Mouse (Mus musculus) intestine, embryonic 15.5 days (tissue): ENCODE measurements around the gene Efcab10. TPM values are rescaled to one million over a fixed set of nuclear protein-coding genes. Genes with fewer than 3 reads are reported as not detected.

Experiments used
- ATAC-seq: fragments of 200-750 bp; cut with Nextera tagmentation; 2 replicates; pipeline ENCODE4 v1.8.0; 2017; ENCODE audit warnings: moderate TSS enrichment, moderate library complexity
- H3K27ac ChIP-seq: fragments of 300-500 bp; sonication (generic); 2 replicates; pipeline ENCODE4 v1.5.1; 2015; ENCODE audit warnings: mild to moderate bottlenecking, inconsistent platforms
- H3K27me3 ChIP-seq: fragments of 300-500 bp; sonication (generic); replicated peaks from 2 replicates; pipeline ENCODE4 v1.6.1; 2015; ENCODE audit warnings: inconsistent platforms
- H3K36me3 ChIP-seq: fragments of 300-500 bp; sonication (generic); 2 replicates; pipeline ENCODE4 v1.6.1; 2015; ENCODE audit warnings: inconsistent platforms
- H3K4me1 ChIP-seq: fragments of 300-500 bp; sonication (generic); replicated peaks from 2 replicates; pipeline ENCODE4 v1.6.1; 2015; ENCODE audit warnings: inconsistent platforms
- H3K4me2 ChIP-seq: fragments of 300-500 bp; sonication (generic); replicated peaks from 2 replicates; pipeline ENCODE4 v1.6.1; 2015; ENCODE audit warnings: mild to moderate bottlenecking, inconsistent platforms
- H3K4me3 ChIP-seq: fragments of 300-500 bp; sonication (generic); replicated peaks from 2 replicates; pipeline ENCODE4 v1.5.1; 2015; ENCODE audit warnings: inconsistent platforms
- H3K9ac ChIP-seq: fragments of 300-500 bp; sonication (generic); 2 replicates; pipeline ENCODE4 v1.6.1; 2015; ENCODE audit warnings: inconsistent platforms
- H3K9me3 ChIP-seq: fragments of 300-500 bp; sonication (generic); 2 replicates; pipeline ENCODE4 v1.6.1; 2016; ENCODE audit warnings: inconsistent platforms
- WGBS: fragments of 180-500 bp; shearing (Covaris S2); methylation state at CpG from one replicate; pipeline ENCODE4 v1.1.7; 2015; 5-methylcytosine and 5-hydroxymethylcytosine counted together
- polyA plus RNA-seq: library from polyadenylated mRNA; unstranded; fragments of >200 nt; fragmentation: Nextera tagmentation; extraction: Ambion mirVana; gene quantifications from 2 replicates; pipeline ENCODE4 v1.2.1, GENCODE M21; 2015

Gene Efcab10
- polyA plus RNA-seq, 1 experiment from 2014 or later, result 0.30 TPM

GRCm38 (mm10) chr12:33433812-33434211 lies 39.2 kb downstream of the Efcab10 start:
- 59% methylated on average over 9 of the region's 9 CpGs for WGBS
- ATAC-seq, result no peak

GRCm38 (mm10) chr12:33434758-33435157 lies 40.1 kb downstream of the Efcab10 start:
- no peaks in the 10 kb centered on the region for H3K36me3 ChIP-seq
- ATAC-seq, result no peak
- no peaks in the 10 kb centered on the region for H3K9me3 ChIP-seq

More at GRCm38 (mm10) chr12:33433812-33434211, 39.2 kb downstream of the Efcab10 start:
- no peak overlapping the region for H3K4me2 ChIP-seq
- no peak overlapping the region for H3K9ac ChIP-seq
- no peak overlapping the region for H3K4me3 ChIP-seq
- H3K36me3 ChIP-seq, result no peaks in the 10 kb centered on the region
- peaks cover 4% of the 10 kb centered on the region for H3K4me1 ChIP-seq
- no peaks in the 10 kb centered on the region for H3K27me3 ChIP-seq
- no peaks in the 10 kb centered on the region for H3K9me3 ChIP-seq
- no peak overlapping the region for H3K27ac ChIP-seq

More at GRCm38 (mm10) chr12:33434758-33435157, 40.1 kb downstream of the Efcab10 start:
- no peak overlapping the region for H3K9ac ChIP-seq
- no peak overlapping the region for H3K4me2 ChIP-seq
- H3K4me1 ChIP-seq, result peaks cover 4% of the 10 kb centered on the region
- no peak overlapping the region for H3K4me3 ChIP-seq
- H3K27me3 ChIP-seq, result no peaks in the 10 kb centered on the region
- H3K27ac ChIP-seq, result no peak overlapping the region
- WGBS, result 97% methylated on average over 4 of the region's 4 CpGs

Other genes with a start within 250 kb of the Efcab10 start
- gene Atxn7l1, start 247.2 kb upstream of the Efcab10 start, polyA plus RNA-seq, result 12.5 and 13.5 TPM in 2 replicates
- gene Twistnb, start 34.8 kb downstream of the Efcab10 start, polyA plus RNA-seq, result 49.9 and 51.1 TPM in 2 replicates